Mouse (Mus musculus) spleen, postnatal 14 days (tissue): ENCODE results near the gene Ubqln3.

Experiments
- DNase-seq, 2 experiments: peaks; one replicate each; pipeline ENCODE4 v3.0.0; 2021 to 2022; ENCODE audit warnings: low spot score in 2 of 2

The Ubqln3 gene

GRCm38 (mm10) chr7:104143179-104143578, at the start of gene Ubqln3:
Ubqln3 (minus strand) TSS chr7:104143279.
- no peak for DNase-seq

- DNase-seq, result no peak
Observed at GRCm38 (mm10) chr7:104191275-104191674, 48.2 kb upstream of the Ubqln3 start.

- DNase-seq, result no peak
Observed at GRCm38 (mm10) chr7:104183292-104183691, 40.2 kb upstream of the Ubqln3 start, which contains the start of gene Olfr648. Olfr648 (minus strand) TSS chr7:104183392.

- DNase-seq, result no peak
Observed at GRCm38 (mm10) chr7:104179074-104179473, 36.0 kb upstream of the Ubqln3 start.

- no peak for DNase-seq
Observed at GRCm38 (mm10) chr7:104178422-104179054, 35.5 kb upstream of the Ubqln3 start.

GRCm38 (mm10) chr7:104175085-104175484, 32.0 kb upstream of the Ubqln3 start:
- no peak for DNase-seq

GRCm38 (mm10) chr7:104169634-104170204, 26.6 kb upstream of the Ubqln3 start:
- DNase-seq, result no peak

GRCm38 (mm10) chr7:104167105-104167504, 24.0 kb upstream of the Ubqln3 start:
- DNase-seq, result no peak

- DNase-seq, result no peak
Observed at GRCm38 (mm10) chr7:104150456-104150855, 7.4 kb upstream of the Ubqln3 start, which contains the start of gene Ubqlnl. Ubqlnl (minus strand) TSS chr7:104150556.

GRCm38 (mm10) chr7:104137305-104137704, 5.8 kb downstream of the Ubqln3 start, which contains the start of gene Olfr643:
Olfr643 (minus strand) TSS chr7:104137405.
- no peak for DNase-seq

GRCm38 (mm10) chr7:104129726-104130125, 13.4 kb downstream of the Ubqln3 start, which contains the start of gene Ubqln5:
Ubqln5 (minus strand) TSS chr7:104129826.
- DNase-seq, result no peak

GRCm38 (mm10) chr7:104104757-104104972, 38.4 kb downstream of the Ubqln3 start, which contains the start of gene Olfr646:
Olfr646 (plus strand) TSS chr7:104104873.
- DNase-seq, result no peak

- no peak for DNase-seq
Observed at GRCm38 (mm10) chr7:104103913-104104756, 38.9 kb downstream of the Ubqln3 start.
